Mouse (Mus musculus): ENCODE results near the gene Tsnaxip1. TPM values are rescaled to one million over a fixed set of nuclear protein-coding genes. Genes with fewer than 3 reads are reported as not detected.

Gene Tsnaxip1
- polyA plus RNA-seq, 1 experiment from 2014 or later = 3.4 TPM

GRCm38 (mm10) chr8:105852146-105852729, 24.7 kb downstream of the Tsnaxip1 start:
- Histone ChIP-seq H3K27me3 (replicated peaks; ENCODE audit: control insufficient read depth, insufficient read depth, low read length) (no peaks in the 10 kb centered on the region), H3K4me1 (ENCODE audit: control insufficient read depth, insufficient read depth, low read length) (peaks cover 19% of the 10 kb centered on the region), H3K36me3 (ENCODE audit: control insufficient read depth, insufficient read depth, low read length) (peaks cover 25% of the 10 kb centered on the region), H3K4me3 (ENCODE audit: low read depth, low read length) (peak overlapping the region; percentile 55), H3K27ac (replicated peaks; ENCODE audit: low read depth, low read length) (no peak overlapping the region), H3K9me3 (ENCODE audit: control insufficient read depth, low read length) (no peaks in the 10 kb centered on the region), H3K9ac (ENCODE audit: low read depth, low read length) (peak overlapping the region; percentile 76; the same call in 1 of the 2 replicates), H3K4me2 (ENCODE audit: low read depth, low read length) (peak overlapping the region; percentile 77)
- WGBS = 80% methylated on average over 12 of the region's 12 CpGs
- DNase-seq (ENCODE audit: low spot score) (no peak), ATAC-seq (ENCODE audit: low read depth) (no peak)

GRCm38 (mm10) chr8:105853178-105853577, 25.6 kb downstream of the Tsnaxip1 start, which contains the start of gene Cenpt:
TSS of gene Cenpt (minus strand) at chr8:105853278.
- H3K4me2 ChIP-seq (ENCODE audit: low read depth, low read length) = peak within 1 kb of the TSS; percentile 77
- DNase-seq (ENCODE audit: low spot score) (no peak), ATAC-seq (ENCODE audit: low read depth) (no peak)
- H3K27ac ChIP-seq (replicated peaks; ENCODE audit: low read depth, low read length) = no peak within 1 kb of the TSS
- H3K4me3 ChIP-seq (ENCODE audit: low read depth, low read length) = peak within 1 kb of the TSS; percentile 55
- H3K27me3 ChIP-seq (replicated peaks; ENCODE audit: control insufficient read depth, insufficient read depth, low read length) = no peaks in the 10 kb centered on the region
- H3K9me3 ChIP-seq (ENCODE audit: control insufficient read depth, low read length) = no peaks in the 10 kb centered on the region
- peaks cover 26% of the 10 kb centered on the region for H3K4me1 ChIP-seq (ENCODE audit: control insufficient read depth, insufficient read depth, low read length)
- H3K36me3 ChIP-seq (ENCODE audit: control insufficient read depth, insufficient read depth, low read length) = peaks cover 20% of the 10 kb centered on the region
- WGBS = 87% methylated on average over 3 of the region's 3 CpGs
- no peak within 1 kb of the TSS for H3K9ac ChIP-seq (ENCODE audit: low read depth, low read length)

- peak overlapping the region; percentile 85 for H3K9ac ChIP-seq (ENCODE audit: low read depth, low read length)
These were observed 26.8 kb downstream of the Tsnaxip1 start for GRCm38 (mm10) chr8:105854303-105854702.

GRCm38 (mm10) chr8:105854715-105855216, 27.2 kb downstream of the Tsnaxip1 start, which contains the start of gene Thap11:
TSS of gene Thap11 (plus strand) at chr8:105855132.
- Histone ChIP-seq H3K4me2 (ENCODE audit: low read depth, low read length) (peak within 1 kb of the TSS; percentile 97), H3K27ac (replicated peaks; ENCODE audit: low read depth, low read length) (peak within 1 kb of the TSS; percentile 87), H3K9ac (ENCODE audit: low read depth, low read length) (peak within 1 kb of the TSS; percentile 85), H3K27me3 (replicated peaks; ENCODE audit: control insufficient read depth, insufficient read depth, low read length) (no peaks in the 10 kb centered on the region), H3K36me3 (ENCODE audit: control insufficient read depth, insufficient read depth, low read length) (peaks cover 12% of the 10 kb centered on the region), H3K4me1 (ENCODE audit: control insufficient read depth, insufficient read depth, low read length) (peaks cover 30% of the 10 kb centered on the region), H3K9me3 (ENCODE audit: control insufficient read depth, low read length) (no peaks in the 10 kb centered on the region), H3K4me3 (ENCODE audit: low read depth, low read length) (peak within 1 kb of the TSS; percentile 82)
- 0% methylated on average over 39 of the region's 43 CpGs for WGBS
- ATAC-seq (ENCODE audit: low read depth) = peak; percentile 94
- DNase-seq (ENCODE audit: low spot score) = peak; percentile 97

More at GRCm38 (mm10) chr8:105854303-105854702, 26.8 kb downstream of the Tsnaxip1 start:
- DNase-seq (ENCODE audit: low spot score) = no peak
- Histone ChIP-seq H3K27ac (replicated peaks; ENCODE audit: low read depth, low read length) (no peak overlapping the region; the same call in 1 of the 2 replicates), H3K4me2 (ENCODE audit: low read depth, low read length) (peak overlapping the region; percentile 97), H3K4me1 (ENCODE audit: control insufficient read depth, insufficient read depth, low read length) (peaks cover 30% of the 10 kb centered on the region), H3K27me3 (replicated peaks; ENCODE audit: control insufficient read depth, insufficient read depth, low read length) (no peaks in the 10 kb centered on the region), H3K9me3 (ENCODE audit: control insufficient read depth, low read length) (no peaks in the 10 kb centered on the region), H3K36me3 (ENCODE audit: control insufficient read depth, insufficient read depth, low read length) (peaks cover 16% of the 10 kb centered on the region), H3K4me3 (ENCODE audit: low read depth, low read length) (peak overlapping the region; percentile 82)
- ATAC-seq (ENCODE audit: low read depth) = no peak; the same call in 1 of the 2 replicates
- WGBS = 33% methylated on average over 8 of the region's 8 CpGs

- Histone ChIP-seq H3K4me2 (ENCODE audit: low read depth, low read length) (peak overlapping the region; percentile 97), H3K9ac (ENCODE audit: low read depth, low read length) (peak overlapping the region; percentile 85), H3K4me3 (ENCODE audit: low read depth, low read length) (peak overlapping the region; percentile 82), H3K4me1 (ENCODE audit: control insufficient read depth, insufficient read depth, low read length) (peaks cover 30% of the 10 kb centered on the region), H3K9me3 (ENCODE audit: control insufficient read depth, low read length) (no peaks in the 10 kb centered on the region), H3K27ac (replicated peaks; ENCODE audit: low read depth, low read length) (peak overlapping the region; percentile 87), H3K36me3 (ENCODE audit: control insufficient read depth, insufficient read depth, low read length) (peaks cover 11% of the 10 kb centered on the region), H3K27me3 (replicated peaks; ENCODE audit: control insufficient read depth, insufficient read depth, low read length) (no peaks in the 10 kb centered on the region)
- peak; percentile 62 for DNase-seq (ENCODE audit: low spot score)
- under 1% methylated on average over 40 of the region's 71 CpGs for WGBS
- ATAC-seq (ENCODE audit: low read depth) = peak; percentile 35
These were observed 28.0 kb downstream of the Tsnaxip1 start for GRCm38 (mm10) chr8:105855248-105856167.

- Histone ChIP-seq H3K27me3 (replicated peaks; ENCODE audit: control insufficient read depth, insufficient read depth, low read length) (no peaks in the 10 kb centered on the region), H3K9me3 (ENCODE audit: control insufficient read depth, low read length) (no peaks in the 10 kb centered on the region), H3K36me3 (ENCODE audit: control insufficient read depth, insufficient read depth, low read length) (peaks cover 11% of the 10 kb centered on the region), H3K9ac (ENCODE audit: low read depth, low read length) (peak overlapping the region; percentile 85), H3K4me2 (ENCODE audit: low read depth, low read length) (peak overlapping the region; percentile 97), H3K27ac (replicated peaks; ENCODE audit: low read depth, low read length) (peak overlapping the region; percentile 87; the same call in 1 of the 2 replicates), H3K4me3 (ENCODE audit: low read depth, low read length) (peak overlapping the region; percentile 82), H3K4me1 (ENCODE audit: control insufficient read depth, insufficient read depth, low read length) (peaks cover 25% of the 10 kb centered on the region)
- DNase-seq (ENCODE audit: low spot score) (no peak), ATAC-seq (ENCODE audit: low read depth) (no peak)
- 24% methylated on average over 15 of the region's 15 CpGs for WGBS
These were observed 28.8 kb downstream of the Tsnaxip1 start for GRCm38 (mm10) chr8:105856168-105856835.

- H3K4me2 ChIP-seq (ENCODE audit: low read depth, low read length) = no peak overlapping the region
- no peaks in the 10 kb centered on the region for H3K9me3 ChIP-seq (ENCODE audit: control insufficient read depth, low read length)
- no peaks in the 10 kb centered on the region for H3K27me3 ChIP-seq (replicated peaks; ENCODE audit: control insufficient read depth, insufficient read depth, low read length)
- peaks cover 11% of the 10 kb centered on the region for H3K36me3 ChIP-seq (ENCODE audit: control insufficient read depth, insufficient read depth, low read length)
- no peak overlapping the region for H3K9ac ChIP-seq (ENCODE audit: low read depth, low read length)
- no peak overlapping the region for H3K27ac ChIP-seq (replicated peaks; ENCODE audit: low read depth, low read length)
- H3K4me1 ChIP-seq (ENCODE audit: control insufficient read depth, insufficient read depth, low read length) = peaks cover 33% of the 10 kb centered on the region
- H3K4me3 ChIP-seq (ENCODE audit: low read depth, low read length) = no peak overlapping the region
- 86% methylated on average over 5 of the region's 5 CpGs for WGBS
- DNase-seq (ENCODE audit: low spot score) (no peak), ATAC-seq (ENCODE audit: low read depth) (no peak)
These were observed 31.0 kb downstream of the Tsnaxip1 start for GRCm38 (mm10) chr8:105858495-105858894.

GRCm38 (mm10) chr8:105859314-105859713, 31.8 kb downstream of the Tsnaxip1 start:
- H3K4me1 ChIP-seq (ENCODE audit: control insufficient read depth, insufficient read depth, low read length) = peaks cover 33% of the 10 kb centered on the region
- no peak for DNase-seq (ENCODE audit: low spot score)
- H3K9me3 ChIP-seq (ENCODE audit: control insufficient read depth, low read length) = no peaks in the 10 kb centered on the region
- 75% methylated on average over 5 of the region's 5 CpGs for WGBS
- peaks cover 15% of the 10 kb centered on the region for H3K36me3 ChIP-seq (ENCODE audit: control insufficient read depth, insufficient read depth, low read length)
- H3K4me2 ChIP-seq (ENCODE audit: low read depth, low read length) = peak overlapping the region; percentile 52; the same call in 1 of the 2 replicates
- H3K27me3 ChIP-seq (replicated peaks; ENCODE audit: control insufficient read depth, insufficient read depth, low read length) = no peaks in the 10 kb centered on the region
- no peak for ATAC-seq (ENCODE audit: low read depth)
- H3K27ac ChIP-seq (replicated peaks; ENCODE audit: low read depth, low read length) = peak overlapping the region; percentile 84
- no peak overlapping the region for H3K9ac ChIP-seq (ENCODE audit: low read depth, low read length)
- no peak overlapping the region for H3K4me3 ChIP-seq (ENCODE audit: low read depth, low read length)
